Mouse (Mus musculus): ENCODE data around the gene Trim25.

DNA sequence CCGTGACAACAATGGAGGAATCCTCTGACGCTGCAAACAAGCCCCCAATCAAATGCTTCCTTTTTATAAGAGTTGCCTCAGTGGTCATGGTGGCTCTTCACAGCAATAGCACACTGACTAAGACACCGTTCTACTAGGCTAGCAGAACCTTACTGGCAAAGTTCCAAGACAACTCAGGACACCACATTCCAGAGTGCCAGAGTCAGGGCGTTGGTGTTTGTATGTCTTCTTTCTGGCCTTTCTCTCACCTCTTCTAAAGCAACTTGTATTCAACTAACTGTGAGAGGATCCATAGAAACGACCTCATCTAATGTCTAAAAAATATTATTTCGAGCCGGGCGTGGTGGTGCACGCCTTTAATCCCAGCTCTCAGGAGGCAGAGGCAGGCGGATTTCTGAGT, 24.3 kb downstream of the Trim25 start:
- TF ChIP-seq CTCF (IDR thresholded peaks at IDR 0.05; ENCODE audit: low read depth) (no peak), EP300 (IDR thresholded peaks at IDR 0.05; ENCODE audit: low read depth) (no peak)

Measured in heart, postnatal 0 days (tissue).